ENCODE assay signal across 8 mouse cellular contexts in the genomic region with DNA sequence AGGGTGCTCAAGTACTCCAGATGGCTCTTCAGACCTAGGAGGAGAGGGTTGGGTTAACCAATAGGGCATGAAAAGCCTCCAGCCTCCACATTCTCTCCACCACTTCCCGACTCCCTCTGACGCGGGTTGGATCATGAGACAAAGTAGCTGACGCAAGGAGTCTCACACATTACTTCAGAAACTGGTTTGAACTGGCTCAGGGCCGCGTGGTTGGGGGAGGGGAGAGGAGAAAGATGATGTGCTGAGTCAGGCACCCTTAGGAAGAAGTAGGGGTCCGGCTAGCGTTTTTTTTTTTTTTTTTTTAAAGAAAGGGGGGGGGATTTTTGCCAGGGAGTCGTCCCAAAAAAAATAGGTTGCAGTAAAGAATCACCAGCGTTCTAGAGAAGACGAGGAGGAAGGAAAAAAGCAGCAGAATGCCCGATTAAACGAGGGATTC. TPM values are rescaled to one million over a fixed set of nuclear protein-coding genes. Genes with fewer than 3 reads are reported as not detected.
DNase-seq lines count a peak whose midpoint lies in the region; ATAC-seq and TF ChIP-seq lines count a peak whose summit lies in the region.

No protein-coding gene starts in this region.

- peak; percentile 74 for ATAC-seq in hindbrain, embryonic 13.5 days (ENCODE audit: low FRiP score)
- ATAC-seq in megakaryocyte, adult 5-6 weeks (ENCODE audit: poor library complexity, severe bottlenecking): peak; percentile 64

- peaks cover 37% of the 10 kb centered on the region for H3K36me3 ChIP-seq in hindbrain, embryonic 13.5 days

- H3K9ac ChIP-seq in hindbrain, embryonic 13.5 days: peak overlapping the region; percentile 92

- peaks cover 37% of the 10 kb centered on the region for H3K4me1 ChIP-seq in hindbrain, embryonic 13.5 days (replicated peaks)

- peak; percentile 94 for DNase-seq in T-cell, adult 2 months (ENCODE audit: low spot score)
- DNase-seq in cerebellum, postnatal 25 days: peak; percentile 28 to 47
- DNase-seq in frontal cortex, postnatal 25 days (ENCODE audit: low spot score in 2 of 2): peak; percentile 23 to 49
- peak; percentile 56 to 66 for DNase-seq in left cerebral cortex, adult 2 months (ENCODE audit: extremely low spot score in 1 of 2, low spot score in 2 of 2)
- peak; percentile 71 for DNase-seq in right cerebral cortex, adult 18-20 months
- DNase-seq in urinary bladder, postnatal 10 days (ENCODE audit: low spot score): peak; percentile 47

- H3K9me3 ChIP-seq in hindbrain, embryonic 13.5 days: no peaks in the 10 kb centered on the region

- under 1% methylated on average over 13 of the region's 13 CpGs for WGBS in hindbrain, embryonic 13.5 days

- peak overlapping the region; percentile 92 for H3K27ac ChIP-seq in hindbrain, embryonic 13.5 days
- H3K27ac ChIP-seq in left cerebral cortex, adult 2 months: peak overlapping the region; percentile 93

- H3K27me3 ChIP-seq in hindbrain, embryonic 13.5 days: no peaks in the 10 kb centered on the region

- peak overlapping the region; percentile 75 for H3K4me3 ChIP-seq in hindbrain, embryonic 13.5 days
- peak overlapping the region; percentile 88 for H3K4me3 ChIP-seq in left cerebral cortex, adult 2 months

- intact Hi-C loops in left cerebral cortex, adult 2 months (cut with DNase I): no loop called here

- peak overlapping the region; percentile 72 for H3K4me2 ChIP-seq in hindbrain, embryonic 13.5 days

- no peak for TF ChIP-seq CTCF in left cerebral cortex, adult 2 months (IDR thresholded peaks at IDR 0.05)

RNA-seq across cellular contexts. Expression of a gene that starts 10.3 kb away (rescaled TPM):
- 153 and 163 TPM in 2 replicates for polyA plus RNA-seq in hindbrain, embryonic 13.5 days (2015; fragmentation: Nextera tagmentation; extraction: Ambion mirVana)
- total RNA-seq in left cerebral cortex, adult 2 months (2021): 100 to 1,000 TPM; 144 to 154 TPM
- total RNA-seq in megakaryocyte, adult 5-6 weeks (2015): 26.3 and 32.6 TPM in 2 replicates
- 31.6 and 34.1 TPM in 2 replicates for total RNA-seq in megakaryocyte, adult 5-6 weeks (2017)

RNA-seq across cellular contexts. Expression of a gene that starts 22.7 kb away (rescaled TPM):
- 82.6 and 89.9 TPM in 2 replicates for polyA plus RNA-seq in hindbrain, embryonic 13.5 days (2015; fragmentation: Nextera tagmentation; extraction: Ambion mirVana)
- total RNA-seq in left cerebral cortex, adult 2 months (2021): 10 to 100 TPM; 48.5 to 53.1 TPM
- 30.3 and 37.1 TPM in 2 replicates for total RNA-seq in megakaryocyte, adult 5-6 weeks (2015)
- total RNA-seq in megakaryocyte, adult 5-6 weeks (2017): 38.2 and 38.5 TPM in 2 replicates

RNA-seq across cellular contexts. Expression of a gene that starts 27.6 kb away (rescaled TPM):
- 1.9 and 3.0 TPM in 2 replicates for polyA plus RNA-seq in hindbrain, embryonic 13.5 days (2015; fragmentation: Nextera tagmentation; extraction: Ambion mirVana)
- 1 to 10 TPM; 1.4 to 1.8 TPM for total RNA-seq in left cerebral cortex, adult 2 months (2021)
- total RNA-seq in megakaryocyte, adult 5-6 weeks (2015): 0.83 TPM in 1 of 2 replicates, not detected in the other
- 1.3 TPM in 1 of 2 replicates, not detected in the other for total RNA-seq in megakaryocyte, adult 5-6 weeks (2017)

RNA-seq across cellular contexts. Expression of a gene that starts 28.3 kb away (rescaled TPM):
- 120 and 128 TPM in 2 replicates for polyA plus RNA-seq in hindbrain, embryonic 13.5 days (2015; fragmentation: Nextera tagmentation; extraction: Ambion mirVana)
- total RNA-seq in left cerebral cortex, adult 2 months (2021): 10 to 100 TPM; 71.2 to 77.9 TPM
- 40.9 and 55.3 TPM in 2 replicates for total RNA-seq in megakaryocyte, adult 5-6 weeks (2015)
- total RNA-seq in megakaryocyte, adult 5-6 weeks (2017): 40.8 and 65.6 TPM in 2 replicates

RNA-seq across cellular contexts. Expression of a gene that starts 44.0 kb away (rescaled TPM):
- polyA plus RNA-seq in hindbrain, embryonic 13.5 days (2015; fragmentation: Nextera tagmentation; extraction: Ambion mirVana): 168 and 170 TPM in 2 replicates
- 10 to 100 TPM; 90.2 to 98.8 TPM for total RNA-seq in left cerebral cortex, adult 2 months (2021)
- 257 and 292 TPM in 2 replicates for total RNA-seq in megakaryocyte, adult 5-6 weeks (2015)
- total RNA-seq in megakaryocyte, adult 5-6 weeks (2017): 69.7 and 76.0 TPM in 2 replicates

Comparison
In these comparisons a context has a peak if more than half of its experiments do, and no peak if none do; other contexts are left out.
1. Peak in every context shown above with its lines: DNase-seq, ATAC-seq, H3K4me3 ChIP-seq and H3K27ac ChIP-seq.
2. DNase-seq: peak in every context shown above with its lines; median percentile 94 in T-cell, adult 2 months; 71 in right cerebral cortex, adult 18-20 months; 61 in left cerebral cortex, adult 2 months; 47 in urinary bladder, postnatal 10 days; 38 in cerebellum, postnatal 25 days; 36 in frontal cortex, postnatal 25 days.
3. RNA of a gene that starts 10.3 kb away (total RNA-seq): 144 to 154 TPM in left cerebral cortex, adult 2 months; 26.3 to 34.1 TPM in megakaryocyte, adult 5-6 weeks; every median in the first group is over 4 times any median in the second.